Mouse (Mus musculus): Measurements from ENCODE around the gene Dusp2.

GRCm38 (mm10) chr2:127312801-127313200, 23.2 kb upstream of the Dusp2 start:
- TF ChIP-seq CTCF (IDR thresholded peaks at IDR 0.05; ENCODE audit: borderline replicate concordance, insufficient read depth, low read depth, low read length) (no peak), POLR2A (IDR thresholded peaks at IDR 0.05; ENCODE audit: borderline replicate concordance, insufficient read depth, low read length) (no peak)
